Mouse (Mus musculus) bone marrow macrophage, adult 2 months (primary cell): Measurements from ENCODE around the gene Iqsec1.

Source experiments
- CTCF ChIP-seq: IDR thresholded peaks from 2 replicates; pipeline ENCODE4 v1.5.1; 2012; ENCODE audit warnings: low read depth, mild to moderate bottlenecking, low read length, moderate library complexity
- POLR2A ChIP-seq: IDR thresholded peaks from 2 replicates; pipeline ENCODE4 v1.6.1; 2012; ENCODE audit warnings: mild to moderate bottlenecking, low read depth, low read length, borderline replicate concordance

- TF ChIP-seq CTCF = no peak
- TF ChIP-seq POLR2A = no peak
Measured at GRCm38 (mm10) chr6:90740348-90741055, 248.0 kb downstream of the Iqsec1 start.
